Mouse (Mus musculus) midbrain, embryonic 10.5 days (tissue): ENCODE results near the gene Usp29. TPM values are rescaled to one million over a fixed set of nuclear protein-coding genes. Genes with fewer than 3 reads are reported as not detected.
A peak's percentile ranks its signal among the peaks of the same experiment; 100 is the strongest.

Experiments used
- DNase-seq: peaks from one replicate; pipeline ENCODE4 v3.0.0-alpha.2; 2017; ENCODE audit warnings: low spot score
- H3K27ac ChIP-seq: fragments of 300-500 bp; sonication (generic); replicated peaks from 2 replicates; pipeline ENCODE4 v1.5.1; 2016; ENCODE audit warnings: mild to moderate bottlenecking
- H3K27me3 ChIP-seq: fragments of 300-500 bp; sonication (generic); 2 replicates; pipeline ENCODE4 v1.6.1; 2016; ENCODE audit warnings: low read depth, mild to moderate bottlenecking; ENCODE audit not compliant: poor library complexity, severe bottlenecking
- H3K36me3 ChIP-seq: fragments of 300-500 bp; sonication (generic); 2 replicates; pipeline ENCODE4 v1.6.1; 2016; ENCODE audit warnings: mild to moderate bottlenecking, moderate library complexity
- H3K4me1 ChIP-seq: fragments of 300-500 bp; sonication (generic); 2 replicates; pipeline ENCODE4 v1.6.1; 2016
- H3K4me3 ChIP-seq: fragments of 300-500 bp; sonication (generic); 2 replicates; pipeline ENCODE4 v1.5.1; 2016; ENCODE audit warnings: mild to moderate bottlenecking, moderate library complexity
- H3K9me3 ChIP-seq: fragments of 300-500 bp; sonication (generic); replicated peaks from 2 replicates; pipeline ENCODE4 v1.6.1; 2016; ENCODE audit warnings: mild to moderate bottlenecking
- WGBS: fragments of 180-500 bp; shearing (Covaris S2); methylation state at CpG from one replicate; pipeline ENCODE4 v1.1.7; 2016; 5-methylcytosine and 5-hydroxymethylcytosine counted together
- polyA plus RNA-seq: library from polyadenylated mRNA; unstranded; fragments of >200 nt; fragmentation: Nextera tagmentation; extraction: Ambion mirVana; gene quantifications from 2 replicates; pipeline ENCODE4 v1.2.1, GENCODE M21; 2016

Usp29 gene
- 7.7 and 10.8 TPM in 2 replicates for polyA plus RNA-seq

DNA sequence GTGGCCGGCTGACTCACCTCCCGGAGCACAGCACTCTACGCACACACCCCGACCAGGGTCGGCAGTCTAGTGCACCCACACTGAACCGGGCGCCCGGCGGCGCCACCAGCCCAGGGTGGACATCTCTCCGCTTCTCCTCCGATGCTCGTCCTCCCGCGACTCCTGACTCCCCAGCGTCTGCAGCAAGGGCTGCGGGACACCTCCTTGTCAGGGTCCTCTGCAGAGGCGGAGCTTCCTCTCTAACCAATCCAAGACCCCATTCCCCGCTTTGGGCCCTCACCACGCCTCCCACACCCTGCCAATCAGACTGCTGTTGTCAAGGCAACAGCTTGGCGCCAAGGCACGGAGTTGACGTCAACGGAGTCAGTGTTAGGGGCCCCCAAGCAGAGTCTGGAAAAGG is at the start of gene Usp29, which contains the start of gene Peg3:
Gene Usp29 (plus strand): TSS at position 338 of the 400 bp plus-strand sequence.
Gene Peg3 (minus strand): TSS at position 191 of the 400 bp plus-strand sequence.
- Histone ChIP-seq H3K4me3 (peak within 1 kb of the TSS; percentile 58), H3K36me3 (peaks cover 6% of the 10 kb centered on the region), H3K9me3 (peaks cover 41% of the 10 kb centered on the region), H3K27me3 (no peaks in the 10 kb centered on the region), H3K4me1 (peaks cover 11% of the 10 kb centered on the region; the same call in 1 of the 2 replicates), H3K27ac (peak within 1 kb of the TSS; percentile 89)
- peak; percentile 90 for DNase-seq
- WGBS = 54% methylated on average over 24 of the region's 24 CpGs

DNA sequence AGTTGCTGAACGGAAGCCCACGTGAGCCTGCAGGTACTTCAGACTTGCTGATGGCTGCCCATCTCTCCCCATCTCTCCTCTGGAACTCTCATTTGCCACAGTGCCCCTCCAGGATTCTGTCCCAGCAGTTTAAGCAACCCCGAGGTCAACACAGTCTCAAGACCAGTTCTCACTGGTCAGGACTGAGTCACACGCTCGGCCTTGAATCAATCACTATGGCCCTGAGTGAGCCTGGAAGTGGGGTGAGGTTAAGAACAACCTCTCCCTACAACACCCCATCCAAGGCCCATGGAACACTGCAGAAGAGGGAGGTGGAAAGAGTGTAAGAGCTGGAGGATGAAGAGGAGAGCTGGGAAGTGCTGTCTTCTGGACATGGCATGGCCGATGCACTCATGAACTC is 44.9 kb upstream of the Usp29 start:
- WGBS = 83% methylated on average over 6 of the region's 6 CpGs
- H3K36me3 ChIP-seq = no peaks in the 10 kb centered on the region
- H3K9me3 ChIP-seq = no peaks in the 10 kb centered on the region
- no peak for DNase-seq
- H3K27ac ChIP-seq = no peak overlapping the region
- no peaks in the 10 kb centered on the region for H3K4me1 ChIP-seq
- no peak overlapping the region for H3K4me3 ChIP-seq
- H3K27me3 ChIP-seq = no peaks in the 10 kb centered on the region

DNA sequence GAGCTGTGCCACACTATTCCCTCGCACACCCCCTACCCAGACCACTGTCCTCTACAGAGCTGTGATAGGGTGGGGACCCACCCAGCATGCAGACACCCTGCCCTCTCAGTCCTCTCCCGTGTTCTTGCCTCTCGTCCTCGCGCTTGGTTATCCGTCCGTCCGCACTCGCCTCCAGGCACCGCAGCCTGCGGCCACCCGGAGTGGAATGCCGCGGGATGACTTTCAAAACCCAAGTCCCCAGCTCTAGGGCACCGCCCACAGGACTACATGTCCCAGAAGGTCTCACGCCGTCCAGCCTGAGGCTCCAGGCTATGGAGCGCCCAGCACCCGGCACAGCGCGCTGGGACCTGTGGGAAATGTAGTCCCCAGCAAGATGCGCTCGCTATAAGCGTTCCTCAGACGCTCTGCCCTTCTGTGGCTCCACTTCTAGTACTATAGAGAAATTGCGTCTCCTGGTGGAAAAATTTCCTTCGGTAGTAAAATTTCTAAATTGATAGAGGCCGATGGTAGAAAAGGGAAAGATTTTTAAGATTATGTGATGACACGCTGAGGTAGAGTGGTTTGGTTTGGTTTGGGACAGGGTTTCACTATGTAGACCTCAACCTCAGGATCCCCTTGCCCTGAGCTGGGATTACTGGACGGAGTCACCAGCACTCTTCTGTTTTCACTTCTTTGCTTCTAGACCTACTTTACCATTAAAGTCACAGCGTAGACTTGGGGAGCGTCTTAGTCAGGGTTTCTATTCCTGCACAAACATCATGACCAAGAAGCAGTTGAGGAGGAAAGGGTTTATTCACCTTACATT is 33.9 kb upstream of the Usp29 start, which contains the start of gene Zim1:
Gene Zim1 (minus strand): TSS at position 210 of the 805 bp plus-strand sequence.
- H3K36me3 ChIP-seq = 0 out of 2 replicates have a peak, but pooled peaks cover 2% of the 10 kb centered on the region
- H3K4me1 ChIP-seq = peaks cover 6% of the 10 kb centered on the region
- 0 out of 2 replicates have a peak within 1 kb of the TSS, but pooled peaks have one; percentile 42 for H3K27ac ChIP-seq
- peak within 1 kb of the TSS; percentile 62 for H3K4me3 ChIP-seq
- no peaks in the 10 kb centered on the region for H3K9me3 ChIP-seq
- 10% methylated on average over 32 of the region's 32 CpGs for WGBS
- DNase-seq = peak; percentile 90
- H3K27me3 ChIP-seq = no peaks in the 10 kb centered on the region

DNA sequence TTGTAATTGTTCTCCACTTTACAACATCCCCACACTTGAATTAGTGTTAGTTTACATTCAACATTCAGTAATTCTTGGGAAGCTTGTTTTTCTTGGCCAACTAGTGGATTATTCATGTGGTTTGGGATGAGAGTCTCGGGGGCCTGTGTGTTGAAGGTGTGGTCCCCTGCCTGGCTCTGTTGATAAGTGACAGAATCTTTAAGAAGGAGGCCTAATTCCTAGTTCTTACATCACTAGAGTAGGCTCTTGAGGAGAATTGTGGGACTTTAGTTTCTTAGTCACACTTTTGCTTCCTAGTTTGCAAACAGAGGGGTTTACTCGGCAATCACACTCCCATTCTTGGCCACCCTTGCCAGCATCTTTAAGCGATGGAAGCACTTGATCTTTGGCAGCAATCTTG is 31.1 kb upstream of the Usp29 start:
- H3K4me3 ChIP-seq = no peak overlapping the region
- DNase-seq = no peak
- 85% methylated on average over 3 of the region's 3 CpGs for WGBS

DNA sequence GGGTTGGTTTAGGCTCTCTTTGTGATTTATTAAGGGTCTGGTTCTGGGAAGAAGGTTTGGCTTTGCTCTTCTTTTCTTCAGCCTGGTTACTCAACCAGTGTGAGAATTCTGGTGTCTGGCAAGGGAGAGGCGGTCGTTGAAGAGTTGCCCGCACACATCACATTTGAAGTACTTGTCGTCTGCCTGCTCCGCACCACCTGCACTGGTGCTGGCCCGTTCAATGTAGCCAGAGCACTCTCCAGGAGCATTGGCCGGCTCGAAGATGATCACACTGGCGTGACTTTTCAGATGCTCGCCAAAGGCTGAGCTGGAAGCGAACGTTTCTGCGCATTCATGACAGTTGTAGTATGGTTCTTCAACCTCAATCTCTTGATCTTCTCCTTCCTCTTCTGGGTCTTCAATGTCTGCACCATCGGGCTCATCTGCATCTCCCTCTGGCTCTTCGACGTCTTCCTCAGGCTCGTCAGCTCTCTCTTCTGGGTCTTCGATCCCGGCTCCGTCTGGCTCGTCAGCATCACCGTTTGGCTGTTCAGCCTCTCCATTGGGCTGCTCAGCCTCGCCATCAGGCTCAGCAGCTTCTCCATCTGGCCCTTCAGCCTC is 22.9 kb upstream of the Usp29 start:
- 93% methylated on average over 23 of the region's 23 CpGs for WGBS
- no peaks in the 10 kb centered on the region for H3K27me3 ChIP-seq
- no peak overlapping the region for H3K27ac ChIP-seq
- no peak for DNase-seq
- H3K36me3 ChIP-seq = peaks cover 71% of the 10 kb centered on the region
- H3K4me1 ChIP-seq = no peaks in the 10 kb centered on the region
- peaks cover 8% of the 10 kb centered on the region for H3K9me3 ChIP-seq
- no peak overlapping the region for H3K4me3 ChIP-seq

More for the DNA sequence above, 31.1 kb upstream of the Usp29 start:
- H3K27ac ChIP-seq = no peak overlapping the region
- H3K36me3 ChIP-seq = 0 out of 2 replicates have a peak, but pooled peaks cover 7% of the 10 kb centered on the region
- H3K27me3 ChIP-seq = no peaks in the 10 kb centered on the region
- H3K4me1 ChIP-seq = peaks cover 6% of the 10 kb centered on the region
- no peaks in the 10 kb centered on the region for H3K9me3 ChIP-seq

DNA sequence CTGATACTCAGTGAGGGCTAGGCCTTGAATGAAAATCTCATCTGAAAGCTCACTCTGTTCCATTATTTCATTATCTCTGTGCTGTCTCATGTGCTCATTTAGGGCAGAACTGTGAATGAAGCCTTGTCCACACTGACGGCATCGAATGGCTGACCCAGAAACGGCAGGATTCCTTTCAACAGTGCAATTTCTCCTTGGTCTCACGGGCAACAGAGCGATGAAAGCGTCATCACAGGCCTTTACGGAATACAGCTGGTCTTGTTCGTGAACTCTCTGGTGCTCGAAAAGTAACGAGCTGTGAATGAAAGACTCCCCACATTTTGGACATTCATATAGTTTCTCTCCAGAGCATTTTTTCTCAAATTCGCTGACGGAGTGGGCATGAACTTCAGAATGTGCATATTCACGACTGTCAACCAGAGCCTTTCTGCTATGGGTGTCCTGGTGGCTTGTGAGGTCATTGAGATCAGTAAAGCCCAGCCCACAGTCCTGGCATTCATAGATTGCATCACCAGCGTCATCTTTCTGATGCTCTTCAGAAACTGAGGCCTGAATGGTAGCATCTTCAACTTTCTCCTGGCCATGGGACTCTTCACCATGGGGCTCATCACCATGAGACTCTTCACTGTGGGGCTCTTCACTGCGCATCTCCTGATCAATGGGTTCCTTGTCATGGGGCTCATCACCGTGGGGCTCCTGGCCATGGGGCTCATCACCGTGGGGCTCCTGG is 21.8 kb upstream of the Usp29 start:
- H3K27me3 ChIP-seq = no peaks in the 10 kb centered on the region
- peaks cover 82% of the 10 kb centered on the region for H3K36me3 ChIP-seq
- H3K4me1 ChIP-seq = no peaks in the 10 kb centered on the region
- H3K4me3 ChIP-seq = no peak overlapping the region
- DNase-seq = no peak
- H3K9me3 ChIP-seq = peaks cover 8% of the 10 kb centered on the region
- 94% methylated on average over 17 of the region's 17 CpGs for WGBS
- no peak overlapping the region for H3K27ac ChIP-seq

DNA sequence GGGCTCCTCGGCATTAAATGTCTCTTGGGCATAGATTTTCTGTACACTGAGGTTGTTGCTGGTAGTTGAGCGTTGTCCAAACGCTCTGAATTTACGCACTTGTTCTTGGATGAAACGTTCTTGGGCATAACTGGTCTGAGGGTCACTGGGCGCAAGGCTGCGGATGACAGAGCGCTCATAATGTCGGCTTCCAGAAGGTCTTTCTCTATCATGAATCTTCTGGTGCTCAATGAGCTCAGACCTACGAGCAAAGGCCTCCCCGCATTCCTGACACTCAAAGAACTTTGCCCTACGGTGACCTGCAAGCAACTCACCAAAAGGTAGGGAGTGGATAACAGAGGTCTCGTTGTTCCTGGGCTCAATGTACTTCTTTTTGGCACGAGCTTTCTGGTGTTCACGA is 21.0 kb upstream of the Usp29 start:
- H3K27me3 ChIP-seq = no peaks in the 10 kb centered on the region
- H3K4me3 ChIP-seq = no peak overlapping the region
- no peak overlapping the region for H3K27ac ChIP-seq
- no peak for DNase-seq
- H3K36me3 ChIP-seq = peaks cover 89% of the 10 kb centered on the region
- no peaks in the 10 kb centered on the region for H3K4me1 ChIP-seq
- H3K9me3 ChIP-seq = peaks cover 8% of the 10 kb centered on the region
- WGBS = 97% methylated on average over 15 of the region's 15 CpGs

DNA sequence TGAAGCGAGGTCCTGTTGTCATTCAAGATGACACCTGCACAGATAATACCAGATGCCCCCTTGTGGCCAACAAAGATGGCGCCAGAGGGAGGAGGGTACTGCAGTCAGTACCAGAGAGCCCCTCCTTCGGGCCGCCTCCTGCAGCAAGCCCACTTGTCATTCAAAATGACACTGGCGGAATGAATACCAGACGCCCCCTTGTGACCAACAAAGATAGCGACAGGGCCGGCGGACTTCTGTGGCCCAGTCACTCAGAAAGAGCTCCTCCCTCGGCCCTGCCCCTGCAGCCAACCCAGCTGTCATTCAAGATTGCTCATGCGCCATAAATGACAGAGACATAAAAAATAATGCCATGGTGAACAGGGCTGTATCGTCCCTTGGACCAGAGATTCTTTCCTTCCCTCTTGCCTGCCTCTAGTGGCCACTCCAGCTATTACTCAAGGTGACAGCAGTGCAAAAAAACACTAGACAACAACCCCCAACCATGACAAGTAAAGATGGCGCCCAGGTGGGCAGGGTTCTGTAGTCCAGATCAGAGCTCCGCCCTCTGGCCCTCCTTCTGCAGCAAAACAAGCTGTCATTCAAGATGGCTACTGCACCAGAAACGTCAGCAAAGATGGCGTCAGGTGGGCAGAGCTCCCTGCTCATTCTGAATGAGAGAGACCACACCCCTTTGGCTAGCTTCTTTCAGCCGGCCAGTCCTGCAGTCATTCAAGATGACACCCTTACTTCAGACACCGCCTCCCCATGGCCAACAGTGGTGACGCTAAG is 2.8 kb upstream of the Usp29 start:
- Histone ChIP-seq H3K4me3 (peak overlapping the region; percentile 58), H3K36me3 (peaks cover 28% of the 10 kb centered on the region), H3K27ac (peak overlapping the region; percentile 89), H3K4me1 (peaks cover 11% of the 10 kb centered on the region; the same call in 1 of the 2 replicates), H3K9me3 (peaks cover 41% of the 10 kb centered on the region), H3K27me3 (no peaks in the 10 kb centered on the region)
- WGBS = 56% methylated on average over 19 of the region's 19 CpGs
- DNase-seq = peak; percentile 77

DNA sequence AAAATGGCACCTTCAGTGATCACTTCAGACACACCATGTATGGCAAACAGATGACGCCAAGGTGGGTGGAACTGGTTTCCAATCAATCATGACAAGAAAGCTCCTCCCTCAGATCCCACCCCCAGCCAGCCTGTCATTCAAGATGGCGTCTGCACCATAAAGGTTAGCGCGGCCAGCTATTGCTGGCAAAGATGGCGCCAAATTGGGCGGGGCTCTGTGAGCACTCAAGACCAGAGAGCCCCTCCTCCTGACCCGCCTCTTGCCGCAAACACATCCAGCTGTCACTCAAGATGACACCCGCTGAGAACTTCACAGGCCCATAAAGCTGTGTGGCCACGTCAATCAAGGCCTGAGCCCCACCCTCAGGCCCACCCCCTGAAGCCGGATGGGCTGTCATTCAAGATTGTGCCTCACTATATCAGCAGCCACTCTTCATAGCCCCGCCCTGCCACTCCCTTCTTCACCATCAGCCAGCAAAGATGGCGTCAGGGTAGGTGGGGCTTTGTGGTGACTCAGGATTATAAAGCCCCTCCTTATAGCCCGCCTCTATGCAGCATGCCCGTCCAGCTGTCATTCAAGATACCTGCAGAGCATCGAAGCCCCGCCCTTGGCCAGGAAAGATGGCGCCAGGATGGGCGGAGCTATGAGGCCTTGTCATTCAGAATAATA is 2.0 kb upstream of the Usp29 start:
- peaks cover 22% of the 10 kb centered on the region for H3K36me3 ChIP-seq
- peak overlapping the region; percentile 89 for H3K27ac ChIP-seq
- peak; percentile 90 for DNase-seq
- peaks cover 41% of the 10 kb centered on the region for H3K9me3 ChIP-seq
- H3K4me3 ChIP-seq = peak overlapping the region; percentile 58
- peaks cover 11% of the 10 kb centered on the region; the same call in 1 of the 2 replicates for H3K4me1 ChIP-seq
- WGBS = 52% methylated on average over 19 of the region's 19 CpGs
- H3K27me3 ChIP-seq = no peaks in the 10 kb centered on the region

DNA sequence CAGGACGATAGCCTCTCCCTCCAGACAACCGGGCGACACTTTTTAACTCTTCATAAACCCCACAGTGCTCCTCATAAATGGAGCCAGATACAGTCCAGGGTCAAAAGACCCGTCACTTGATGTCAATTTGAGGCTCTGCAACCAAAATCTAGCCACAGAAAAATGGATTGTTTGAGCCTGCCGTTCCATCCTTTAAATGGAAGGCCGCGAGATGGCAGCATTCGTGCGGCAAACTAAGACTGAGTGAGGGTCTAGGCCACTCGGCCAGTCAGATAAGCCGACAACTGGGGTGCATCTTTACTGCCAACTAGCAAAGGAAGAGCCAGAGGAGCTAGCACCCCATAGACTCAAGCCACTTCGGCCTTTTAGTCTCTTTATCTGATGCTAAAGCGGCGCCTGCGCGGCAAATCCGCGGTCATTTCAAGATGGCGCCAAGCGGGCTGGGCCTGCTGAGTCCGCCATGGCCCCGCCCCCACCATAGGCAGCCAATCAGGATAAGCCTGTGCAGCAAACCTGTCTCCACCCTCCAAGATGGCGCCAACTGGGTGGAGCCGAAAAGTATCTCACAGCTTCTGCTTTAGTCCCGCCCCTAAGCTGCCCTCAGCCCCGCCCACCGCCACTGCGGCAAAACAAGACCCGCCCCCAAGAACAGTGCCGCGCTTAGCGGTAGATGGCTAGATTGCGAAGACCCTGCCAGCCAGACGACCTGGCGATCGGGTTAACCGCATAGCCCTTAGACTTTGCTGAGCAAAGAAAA is 1.1 kb upstream of the Usp29 start:
- Histone ChIP-seq H3K4me3 (peak overlapping the region; percentile 58), H3K27ac (peak overlapping the region; percentile 89), H3K27me3 (no peaks in the 10 kb centered on the region), H3K9me3 (peaks cover 41% of the 10 kb centered on the region), H3K4me1 (peaks cover 11% of the 10 kb centered on the region; the same call in 1 of the 2 replicates), H3K36me3 (peaks cover 14% of the 10 kb centered on the region)
- peak; percentile 91 for DNase-seq
- WGBS = 48% methylated on average over 37 of the region's 37 CpGs

DNA sequence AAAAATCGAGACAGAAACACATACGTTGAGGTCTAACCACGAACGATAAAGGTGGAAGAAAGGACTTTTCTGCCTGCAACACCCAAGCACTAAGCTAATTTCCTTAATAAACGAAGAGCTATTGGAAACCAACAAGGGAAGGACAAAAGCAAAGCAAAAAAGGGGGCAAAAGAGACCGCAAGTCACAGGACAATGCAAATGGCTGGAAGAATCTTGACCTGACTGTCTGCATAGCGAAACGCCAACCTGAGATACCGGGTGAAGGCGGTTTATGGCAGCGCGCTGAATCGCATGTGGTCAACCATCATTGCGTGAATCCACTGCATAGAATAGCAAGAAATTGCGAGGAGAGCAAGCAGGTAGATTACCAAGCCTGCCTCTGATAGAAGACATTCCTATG is 423 bp downstream of the Usp29 start:
- peak overlapping the region; percentile 89 for H3K27ac ChIP-seq
- 48% methylated on average over 15 of the region's 15 CpGs for WGBS

More for the DNA sequence above, 423 bp downstream of the Usp29 start:
- Histone ChIP-seq H3K9me3 (peaks cover 41% of the 10 kb centered on the region), H3K36me3 (0 out of 2 replicates have a peak, but pooled peaks cover under 1% of the 10 kb centered on the region), H3K4me1 (peaks cover 11% of the 10 kb centered on the region; the same call in 1 of the 2 replicates), H3K4me3 (peak overlapping the region; percentile 58), H3K27me3 (no peaks in the 10 kb centered on the region)
- peak; percentile 57 for DNase-seq
